Mouse (Mus musculus): ENCODE results near the gene 4833420G17Rik. TPM values are rescaled to one million over a fixed set of nuclear protein-coding genes. Genes with fewer than 3 reads are reported as not detected.
"Not testable (repeated sequence)": the region's sequence is repeated elsewhere in the genome, so short reads cannot be mapped to it uniquely, and the experiment has no call there.

The 4833420G17Rik gene
- polyA plus RNA-seq, 1 experiment from 2014 or later: 102 TPM

GRCm38 (mm10) chr13:119477789-119478188, 15.2 kb downstream of the 4833420G17Rik start:
- ATAC-seq (replicated peaks): no peak
- Histone ChIP-seq H3K9ac (no peak overlapping the region), H3K4me2 (no peak overlapping the region), H3K4me1 (no peaks in the 10 kb centered on the region), H3K27ac (no peak overlapping the region), H3K36me3 (replicated peaks) (peaks cover 48% of the 10 kb centered on the region), H3K4me3 (no peak overlapping the region), H3K27me3 (replicated peaks) (no peaks in the 10 kb centered on the region), H3K9me3 (no peaks in the 10 kb centered on the region)
- whole genome bisulfite sequencing: 92% methylated on average over 2 of the region's 2 CpGs

- H3K27ac ChIP-seq: no peak overlapping the region
- no peak overlapping the region for H3K4me3 ChIP-seq
- H3K36me3 ChIP-seq (replicated peaks): peaks cover 19% of the 10 kb centered on the region; the same call in 1 of the 2 replicates
- H3K27me3 ChIP-seq (replicated peaks): no peaks in the 10 kb centered on the region
- no peaks in the 10 kb centered on the region for H3K4me1 ChIP-seq
- peak overlapping the region; percentile 32 for H3K4me2 ChIP-seq
- WGBS: 63% methylated on average over 7 of the region's 7 CpGs
- no peak overlapping the region for H3K9ac ChIP-seq
- H3K9me3 ChIP-seq: peaks cover 12% of the 10 kb centered on the region
- no peak for ATAC-seq (replicated peaks)
Measured at GRCm38 (mm10) chr13:119487354-119487753, 24.8 kb downstream of the 4833420G17Rik start.

- 77% methylated on average over 87 of the region's 87 CpGs for WGBS
- peaks cover 15% of the 10 kb centered on the region; the same call in 1 of the 2 replicates for H3K36me3 ChIP-seq (replicated peaks)
- no peaks in the 10 kb centered on the region for H3K27me3 ChIP-seq (replicated peaks)
- H3K4me1 ChIP-seq: no peaks in the 10 kb centered on the region
- peak within 1 kb of the TSS; percentile 7 for H3K9ac ChIP-seq
- peaks cover 12% of the 10 kb centered on the region for H3K9me3 ChIP-seq
- H3K4me3 ChIP-seq: no peak within 1 kb of the TSS
- peak within 1 kb of the TSS; percentile 32 for H3K4me2 ChIP-seq
- H3K27ac ChIP-seq: peak within 1 kb of the TSS; percentile 68
- ATAC-seq (replicated peaks): no peak
Measured at GRCm38 (mm10) chr13:119487880-119488580, 25.5 kb downstream of the 4833420G17Rik start, which contains the start of the genes Tmem267 and 3110070M22Rik. TSS of gene Tmem267 (plus strand) at chr13:119488039. TSS of gene 3110070M22Rik (minus strand) at chr13:119488383.

- H3K9me3 ChIP-seq: peaks cover 17% of the 10 kb centered on the region
- H3K36me3 ChIP-seq (replicated peaks); H3K4me2 ChIP-seq; H3K27me3 ChIP-seq (replicated peaks); H3K27ac ChIP-seq; H3K9ac ChIP-seq; ATAC-seq (replicated peaks); H3K4me3 ChIP-seq; H3K4me1 ChIP-seq: not testable (repeated sequence)
- WGBS: 92% methylated on average over 10 of the region's 10 CpGs
Measured at GRCm38 (mm10) chr13:119492083-119492482, 29.5 kb downstream of the 4833420G17Rik start.

GRCm38 (mm10) chr13:119494938-119495337, 32.4 kb downstream of the 4833420G17Rik start:
- ATAC-seq (replicated peaks): 0 out of 2 replicates have a peak, but pooled peaks have one; percentile 16
- H3K9ac ChIP-seq; H3K27me3 ChIP-seq (replicated peaks); H3K4me3 ChIP-seq; H3K36me3 ChIP-seq (replicated peaks); H3K4me2 ChIP-seq; H3K27ac ChIP-seq; H3K4me1 ChIP-seq: not testable (repeated sequence)
- H3K9me3 ChIP-seq: peaks cover 17% of the 10 kb centered on the region
- WGBS: 95% methylated on average over 13 of the region's 22 CpGs

Other genes with a start within 250 kb of the 4833420G17Rik start
- gene Paip1, start 34.2 kb upstream of the 4833420G17Rik start, polyA plus RNA-seq (2015; fragmentation: Nextera tagmentation; extraction: Ambion mirVana): 142 and 157 TPM in 2 replicates
- 3.7 and 4.2 TPM in 2 replicates for gene Tmem267, start 25.3 kb downstream of the 4833420G17Rik start, polyA plus RNA-seq (2015; fragmentation: Nextera tagmentation; extraction: Ambion mirVana)
- gene 3110070M22Rik, start 25.6 kb downstream of the 4833420G17Rik start, polyA plus RNA-seq (2015; fragmentation: Nextera tagmentation; extraction: Ambion mirVana): 1.4 and 2.0 TPM in 2 replicates
- 0.23 and 0.37 TPM in 2 replicates for gene Ccl28, start 161.1 kb downstream of the 4833420G17Rik start, polyA plus RNA-seq (2015; fragmentation: Nextera tagmentation; extraction: Ambion mirVana)
- 506 and 523 TPM in 2 replicates for gene Hmgcs1, start 227.6 kb downstream of the 4833420G17Rik start, polyA plus RNA-seq (2015; fragmentation: Nextera tagmentation; extraction: Ambion mirVana)

Data from midbrain, embryonic 15.5 days (tissue).